Mouse (Mus musculus): ENCODE results near the gene Herc2. TPM values are rescaled to one million over a fixed set of nuclear protein-coding genes. Genes with fewer than 3 reads are reported as not detected.
A peak's percentile ranks its signal among the peaks of the same experiment; 100 is the strongest.
"Not testable (repeated sequence)": the region's sequence is repeated elsewhere in the genome, so short reads cannot be mapped to it uniquely, and the experiment has no call there.

Gene Herc2
- 7.1 and 8.8 TPM in 2 replicates for polyA plus RNA-seq (2015; fragmentation: Nextera tagmentation; extraction: Ambion mirVana)

- Histone ChIP-seq H3K4me1 (ENCODE audit: insufficient read depth) (peaks cover 18% of the 10 kb centered on the region), H3K4me3 (ENCODE audit: low read depth, low read length) (peak within 1 kb of the TSS; percentile 76), H3K9me3 (ENCODE audit: low read length) (no peaks in the 10 kb centered on the region), H3K9ac (replicated peaks) (peak within 1 kb of the TSS; percentile 88), H3K27me3 (ENCODE audit: insufficient read depth, low read length) (no peaks in the 10 kb centered on the region), H3K36me3 (replicated peaks; ENCODE audit: insufficient read depth, low read length) (0 out of 2 replicates have a peak, but pooled peaks cover 3% of the 10 kb centered on the region), H3K4me2 (ENCODE audit: low read depth, low read length) (peak within 1 kb of the TSS; percentile 82), H3K27ac (ENCODE audit: low read depth) (peak within 1 kb of the TSS; percentile 97)
- DNase-seq = peak; percentile 100
- TF ChIP-seq CTCF (IDR thresholded peaks at IDR 0.05; ENCODE audit: low read depth) (no peak), EP300 (IDR thresholded peaks at IDR 0.05; ENCODE audit: low read depth) (no peak; the same call in 1 of the 2 replicates)
- 0% methylated on average over 47 of the region's 47 CpGs for WGBS (ENCODE audit: insufficient replicate concordance)
- peak; percentile 99 for ATAC-seq
Measured at GRCm38 (mm10) chr7:56049831-56050321, at the start of gene Herc2. Gene Herc2 (plus strand): TSS chr7:56050196.

GRCm38 (mm10) chr7:56010318-56011017 lies 39.5 kb upstream of the Herc2 start:
- no peak overlapping the region for H3K27ac ChIP-seq (ENCODE audit: low read depth)

GRCm38 (mm10) chr7:56011018-56011333 lies 39.0 kb upstream of the Herc2 start:
- Histone ChIP-seq H3K9ac (replicated peaks) (no peak overlapping the region), H3K4me1 (ENCODE audit: insufficient read depth) (peaks cover 7% of the 10 kb centered on the region)

More at GRCm38 (mm10) chr7:56010318-56011017, 39.5 kb upstream of the Herc2 start:
- Histone ChIP-seq H3K9ac (replicated peaks) (no peak overlapping the region), H3K9me3 (ENCODE audit: low read length) (0 out of 2 replicates have a peak, but pooled peaks cover 4% of the 10 kb centered on the region), H3K4me3 (ENCODE audit: low read depth, low read length) (no peak overlapping the region), H3K36me3 (replicated peaks; ENCODE audit: insufficient read depth, low read length) (no peaks in the 10 kb centered on the region), H3K27me3 (ENCODE audit: insufficient read depth, low read length) (no peaks in the 10 kb centered on the region), H3K4me2 (ENCODE audit: low read depth, low read length) (no peak overlapping the region), H3K4me1 (ENCODE audit: insufficient read depth) (peaks cover 7% of the 10 kb centered on the region)
- no peak for TF ChIP-seq CTCF (IDR thresholded peaks at IDR 0.05; ENCODE audit: low read depth)
- no peak for TF ChIP-seq EP300 (IDR thresholded peaks at IDR 0.05; ENCODE audit: low read depth)
- no peak for ATAC-seq
- WGBS (ENCODE audit: insufficient replicate concordance) = 78% methylated on average over 4 of the region's 4 CpGs
- no peak for DNase-seq

GRCm38 (mm10) chr7:56013261-56014001 lies 36.6 kb upstream of the Herc2 start:
- ATAC-seq = no peak

More at GRCm38 (mm10) chr7:56011018-56011333, 39.0 kb upstream of the Herc2 start:
- 0 out of 2 replicates have a peak, but pooled peaks cover 3% of the 10 kb centered on the region for H3K9me3 ChIP-seq (ENCODE audit: low read length)
- no peak for DNase-seq
- no peak overlapping the region for H3K27ac ChIP-seq (ENCODE audit: low read depth)
- TF ChIP-seq CTCF (IDR thresholded peaks at IDR 0.05; ENCODE audit: low read depth) = no peak
- TF ChIP-seq EP300 (IDR thresholded peaks at IDR 0.05; ENCODE audit: low read depth) = no peak
- no peaks in the 10 kb centered on the region for H3K36me3 ChIP-seq (replicated peaks; ENCODE audit: insufficient read depth, low read length)
- H3K27me3 ChIP-seq (ENCODE audit: insufficient read depth, low read length) = no peaks in the 10 kb centered on the region
- no peak overlapping the region for H3K4me3 ChIP-seq (ENCODE audit: low read depth, low read length)
- ATAC-seq = no peak
- no peak overlapping the region for H3K4me2 ChIP-seq (ENCODE audit: low read depth, low read length)

GRCm38 (mm10) chr7:56014002-56014702 lies 35.8 kb upstream of the Herc2 start:
- not testable (repeated sequence) for H3K36me3 ChIP-seq (replicated peaks; ENCODE audit: insufficient read depth, low read length); ATAC-seq; H3K27me3 ChIP-seq (ENCODE audit: insufficient read depth, low read length); DNase-seq; H3K4me3 ChIP-seq (ENCODE audit: low read depth, low read length); H3K9me3 ChIP-seq (ENCODE audit: low read length)
- Histone ChIP-seq H3K27ac (ENCODE audit: low read depth) (peak overlapping the region; percentile 95), H3K4me1 (ENCODE audit: insufficient read depth) (peaks cover 13% of the 10 kb centered on the region), H3K9ac (replicated peaks) (0 out of 2 replicates have a peak overlapping the region, but pooled peaks have one; percentile 23), H3K4me2 (ENCODE audit: low read depth, low read length) (peak overlapping the region; percentile 54; the same call in 1 of the 2 replicates)
- 74% methylated on average over 6 of the region's 18 CpGs for WGBS (ENCODE audit: insufficient replicate concordance)

More at GRCm38 (mm10) chr7:56013261-56014001, 36.6 kb upstream of the Herc2 start:
- Histone ChIP-seq H3K27me3 (ENCODE audit: insufficient read depth, low read length) (no peaks in the 10 kb centered on the region), H3K4me2 (ENCODE audit: low read depth, low read length) (no peak overlapping the region), H3K36me3 (replicated peaks; ENCODE audit: insufficient read depth, low read length) (no peaks in the 10 kb centered on the region), H3K4me1 (ENCODE audit: insufficient read depth) (peaks cover 13% of the 10 kb centered on the region), H3K9ac (replicated peaks) (no peak overlapping the region), H3K27ac (ENCODE audit: low read depth) (0 out of 2 replicates have a peak overlapping the region, but pooled peaks have one; percentile 12), H3K9me3 (ENCODE audit: low read length) (no peaks in the 10 kb centered on the region), H3K4me3 (ENCODE audit: low read depth, low read length) (no peak overlapping the region)
- no peak for TF ChIP-seq EP300 (IDR thresholded peaks at IDR 0.05; ENCODE audit: low read depth)
- TF ChIP-seq CTCF (IDR thresholded peaks at IDR 0.05; ENCODE audit: low read depth) = no peak
- WGBS (ENCODE audit: insufficient replicate concordance) = 92% methylated on average over 14 of the region's 14 CpGs
- no peak for DNase-seq

All from liver, postnatal 0 days (tissue).